Comparison of ENCODE assay signal across 8 mouse cellular contexts in genomic region chr8:120465710-120466109, GRCm38 (mm10).
DNase-seq lines count a peak whose midpoint lies in the region; ATAC-seq and TF ChIP-seq lines count a peak whose summit lies in the region.

No protein-coding gene starts in this region.

- no peak overlapping the region for H3K4me2 ChIP-seq in midbrain, embryonic 14.5 days (ENCODE audit: low read length)
- H3K4me2 ChIP-seq in hindbrain, embryonic 16.5 days (ENCODE audit: low read length), result no peak overlapping the region
- H3K4me2 ChIP-seq in midbrain, postnatal 0 days (ENCODE audit: low read depth, low read length, poor library complexity, severe bottlenecking), result no peak overlapping the region

- H3K9ac ChIP-seq in midbrain, embryonic 14.5 days (replicated peaks; ENCODE audit: low read length), result no peak overlapping the region
- no peak overlapping the region for H3K9ac ChIP-seq in hindbrain, embryonic 16.5 days (ENCODE audit: low read depth, low read length)
- no peak overlapping the region for H3K9ac ChIP-seq in midbrain, postnatal 0 days (replicated peaks; ENCODE audit: low read length, poor library complexity, severe bottlenecking)

- H3K9me3 ChIP-seq in midbrain, embryonic 14.5 days (ENCODE audit: control insufficient read depth, low read length), result no peaks in the 10 kb centered on the region
- H3K9me3 ChIP-seq in midbrain, embryonic 10.5 days (replicated peaks), result no peaks in the 10 kb centered on the region; the same call in 1 of the 2 replicates
- H3K9me3 ChIP-seq in hindbrain, embryonic 16.5 days (ENCODE audit: control insufficient read depth, low read length), result no peaks in the 10 kb centered on the region
- H3K9me3 ChIP-seq in midbrain, postnatal 0 days (ENCODE audit: low read length), result no peaks in the 10 kb centered on the region

- peak; percentile 59 for ATAC-seq in midbrain, embryonic 14.5 days (ENCODE audit: low FRiP score, low TSS enrichment)
- peak; percentile 76 for ATAC-seq in hindbrain, embryonic 16.5 days
- ATAC-seq in midbrain, postnatal 0 days (ENCODE audit: low FRiP score), result peak; percentile 53

- TF ChIP-seq CTCF in midbrain, postnatal 0 days (IDR thresholded peaks at IDR 0.05), result no peak

- WGBS in midbrain, embryonic 14.5 days, result 12% methylated on average over 8 of the region's 8 CpGs
- WGBS in midbrain, embryonic 10.5 days, result 23% methylated on average over 8 of the region's 8 CpGs
- 14% methylated on average over 8 of the region's 8 CpGs for WGBS in hindbrain, embryonic 16.5 days
- 15% methylated on average over 8 of the region's 8 CpGs for WGBS in midbrain, postnatal 0 days

- H3K4me1 ChIP-seq in midbrain, embryonic 14.5 days (ENCODE audit: control insufficient read depth, insufficient read depth, low read length), result peaks cover 37% of the 10 kb centered on the region
- peaks cover 70% of the 10 kb centered on the region for H3K4me1 ChIP-seq in midbrain, embryonic 10.5 days
- peaks cover 29% of the 10 kb centered on the region for H3K4me1 ChIP-seq in hindbrain, embryonic 16.5 days (ENCODE audit: control insufficient read depth, insufficient read depth, low read depth, low read length)
- H3K4me1 ChIP-seq in midbrain, postnatal 0 days (ENCODE audit: insufficient read depth, low read length), result peaks cover 8% of the 10 kb centered on the region; the same call in 1 of the 2 replicates

- no peaks in the 10 kb centered on the region for H3K36me3 ChIP-seq in midbrain, embryonic 14.5 days (ENCODE audit: control insufficient read depth, insufficient read depth, low read length)
- H3K36me3 ChIP-seq in midbrain, embryonic 10.5 days, result no peaks in the 10 kb centered on the region
- no peaks in the 10 kb centered on the region for H3K36me3 ChIP-seq in hindbrain, embryonic 16.5 days (ENCODE audit: control insufficient read depth, insufficient read depth, low read length)
- H3K36me3 ChIP-seq in midbrain, postnatal 0 days (ENCODE audit: insufficient read depth, low read length), result no peaks in the 10 kb centered on the region

- H3K27me3 ChIP-seq in midbrain, embryonic 14.5 days (ENCODE audit: control insufficient read depth, insufficient read depth, low read length), result no peaks in the 10 kb centered on the region
- peaks cover 58% of the 10 kb centered on the region for H3K27me3 ChIP-seq in midbrain, embryonic 10.5 days (ENCODE audit: low read depth, poor library complexity, severe bottlenecking)
- no peaks in the 10 kb centered on the region; the same call in 1 of the 2 replicates for H3K27me3 ChIP-seq in hindbrain, embryonic 16.5 days (replicated peaks; ENCODE audit: control insufficient read depth, insufficient read depth, low read length)
- no peaks in the 10 kb centered on the region for H3K27me3 ChIP-seq in midbrain, postnatal 0 days (ENCODE audit: insufficient read depth, low read length)

- H3K4me3 ChIP-seq in midbrain, embryonic 14.5 days (replicated peaks; ENCODE audit: low read depth, low read length), result no peak overlapping the region
- no peak overlapping the region for H3K4me3 ChIP-seq in midbrain, embryonic 10.5 days
- H3K4me3 ChIP-seq in hindbrain, embryonic 16.5 days (ENCODE audit: low read length), result no peak overlapping the region
- H3K4me3 ChIP-seq in midbrain, postnatal 0 days (ENCODE audit: low read depth, low read length), result no peak overlapping the region

- DNase-seq in cerebellum, postnatal 4 days (ENCODE audit: low spot score in 2 of 2), result peak; percentile 57 to 73
- DNase-seq in cerebellum, adult 8-10 months, result no peak
- peak; percentile 84 for DNase-seq in midbrain, embryonic 14.5 days
- no peak for DNase-seq in midbrain, embryonic 10.5 days (ENCODE audit: low spot score)
- DNase-seq in midbrain, postnatal 0 days (ENCODE audit: low spot score), result peak; percentile 86
- no peak for DNase-seq in thymus, postnatal 10 days (ENCODE audit: low spot score in 2 of 2)
- DNase-seq in embryo, embryonic 9.5 days (ENCODE audit: extremely low spot score), result no peak

- peak overlapping the region; percentile 65; the same call in 1 of the 2 replicates for H3K27ac ChIP-seq in midbrain, embryonic 14.5 days (replicated peaks; ENCODE audit: low read depth, low read length)
- no peak overlapping the region; the same call in 1 of the 2 replicates for H3K27ac ChIP-seq in midbrain, embryonic 10.5 days (replicated peaks)
- peak overlapping the region; percentile 51; the same call in 1 of the 2 replicates for H3K27ac ChIP-seq in hindbrain, embryonic 16.5 days (ENCODE audit: low read depth, low read length)
- no peak overlapping the region for H3K27ac ChIP-seq in midbrain, postnatal 0 days (ENCODE audit: low read depth, low read length)

Comparison
In these comparisons a context has a peak if more than half of its experiments do, and no peak if none do; other contexts are left out.
1. DNase-seq: peak in cerebellum, postnatal 4 days (2 of 2), midbrain, embryonic 14.5 days (single experiment) and midbrain, postnatal 0 days (single experiment); none in cerebellum, adult 8-10 months (single experiment), midbrain, embryonic 10.5 days (single experiment), thymus, postnatal 10 days (0 of 2) and embryo, embryonic 9.5 days (single experiment).
2. H3K27ac ChIP-seq: peak in midbrain, embryonic 14.5 days (single experiment) and hindbrain, embryonic 16.5 days (single experiment); none in midbrain, embryonic 10.5 days (single experiment) and midbrain, postnatal 0 days (single experiment).
3. Peak in every context shown above with its lines, with median percentiles within 50 percentile points of each other: ATAC-seq.